Mouse (Mus musculus): ENCODE measurements around the gene Shisa4. TPM values are rescaled to one million over a fixed set of nuclear protein-coding genes. Genes with fewer than 3 reads are reported as not detected.
A peak's percentile ranks its signal among the peaks of the same experiment; 100 is the strongest.

The Shisa4 gene
- polyA plus RNA-seq, 1 experiment from 2014 or later: 25.0 TPM

DNA sequence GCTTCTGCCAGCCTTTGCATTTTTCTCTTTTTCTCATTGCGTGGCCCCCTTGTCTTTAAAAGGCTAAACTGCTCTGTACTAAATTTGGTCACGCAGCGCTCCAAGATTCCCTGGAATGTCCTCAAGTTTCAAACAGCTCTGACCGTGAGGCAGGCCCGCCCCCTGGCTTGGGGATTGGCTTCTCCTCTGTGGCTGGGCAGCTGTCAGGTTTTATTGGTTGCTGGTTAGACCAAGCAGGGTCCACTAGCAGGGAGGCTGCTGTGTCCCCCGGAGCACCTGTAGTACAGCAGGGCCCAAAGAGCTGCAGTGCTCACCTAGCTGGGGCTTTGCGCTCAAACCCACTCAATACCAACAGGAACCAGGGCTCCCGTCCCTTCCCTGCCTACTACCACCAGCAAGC, 50.5 kb downstream of the Shisa4 start, which contains the start of gene Lmod1:
Lmod1 (plus strand) TSS at position 237 of the 400 bp plus-strand sequence.
- peak within 1 kb of the TSS; percentile 49 for H3K4me2 ChIP-seq (replicated peaks; ENCODE audit: low read depth)

DNA sequence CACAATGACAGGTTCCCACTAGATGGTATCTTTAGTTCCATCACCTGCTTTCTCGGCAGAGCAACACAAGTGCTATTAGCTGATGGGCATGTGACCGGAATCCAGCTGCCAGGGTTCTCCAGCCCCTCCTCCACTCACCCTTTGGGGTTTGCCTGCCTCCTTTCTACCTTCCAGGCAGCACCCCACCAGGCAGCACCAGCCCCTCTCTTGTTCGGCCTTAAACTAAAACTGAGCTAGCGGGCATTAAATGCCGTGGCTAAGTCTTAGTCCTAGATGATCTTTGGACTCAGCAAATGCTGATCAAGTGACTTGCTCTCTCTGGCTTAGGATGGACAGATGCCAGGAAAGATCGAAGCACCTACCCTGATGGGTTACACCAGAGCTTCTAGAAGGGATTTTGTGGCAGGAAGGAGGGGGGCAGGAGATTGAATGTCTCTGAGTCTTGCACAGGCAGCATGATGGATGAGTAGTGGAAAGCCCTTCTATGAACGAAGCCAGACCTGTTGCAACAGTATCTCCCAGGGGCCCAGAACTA, 51.6 kb downstream of the Shisa4 start:
- H3K4me1 ChIP-seq (replicated peaks; ENCODE audit: control insufficient read depth, insufficient read depth): no peaks in the 10 kb centered on the region
- peak overlapping the region; percentile 38 for H3K9ac ChIP-seq (ENCODE audit: low read length)
- DNase-seq (ENCODE audit: low spot score) (no peak), ATAC-seq (ENCODE audit: low FRiP score, low TSS enrichment) (no peak; the same call in 1 of the 2 replicates)
- no peak overlapping the region for H3K4me3 ChIP-seq (ENCODE audit: low read depth, low read length)
- 65% methylated on average over 7 of the region's 7 CpGs for WGBS
- TF ChIP-seq EP300 (optimal IDR thresholded peaks at IDR 0.05) (no peak), CTCF (IDR thresholded peaks at IDR 0.05; ENCODE audit: low read depth) (no peak)
- no peaks in the 10 kb centered on the region for H3K27me3 ChIP-seq (ENCODE audit: control insufficient read depth, insufficient read depth, low read length)
- H3K4me2 ChIP-seq (replicated peaks; ENCODE audit: low read depth): no peak overlapping the region
- no peaks in the 10 kb centered on the region for H3K9me3 ChIP-seq (ENCODE audit: control insufficient read depth, low read length)
- peak overlapping the region; percentile 83 for H3K27ac ChIP-seq (replicated peaks)
- H3K36me3 ChIP-seq (ENCODE audit: control insufficient read depth, insufficient read depth, low read length): no peaks in the 10 kb centered on the region

More for the DNA sequence above, 50.5 kb downstream of the Shisa4 start, which contains the start of gene Lmod1:
- H3K27me3 ChIP-seq (ENCODE audit: control insufficient read depth, insufficient read depth, low read length): no peaks in the 10 kb centered on the region
- peak; percentile 32; the same call in 1 of the 2 replicates for TF ChIP-seq CTCF (IDR thresholded peaks at IDR 0.05; ENCODE audit: low read depth)
- no peak for TF ChIP-seq EP300 (optimal IDR thresholded peaks at IDR 0.05)
- 10% methylated on average over 8 of the region's 8 CpGs for WGBS
- DNase-seq (ENCODE audit: low spot score) (peak; percentile 63), ATAC-seq (ENCODE audit: low FRiP score, low TSS enrichment) (peak; percentile 85)
- H3K9ac ChIP-seq (ENCODE audit: low read length): peak within 1 kb of the TSS; percentile 69
- no peaks in the 10 kb centered on the region for H3K36me3 ChIP-seq (ENCODE audit: control insufficient read depth, insufficient read depth, low read length)
- H3K4me3 ChIP-seq (ENCODE audit: low read depth, low read length): peak within 1 kb of the TSS; percentile 45
- no peaks in the 10 kb centered on the region for H3K4me1 ChIP-seq (replicated peaks; ENCODE audit: control insufficient read depth, insufficient read depth)
- no peaks in the 10 kb centered on the region for H3K9me3 ChIP-seq (ENCODE audit: control insufficient read depth, low read length)
- peak within 1 kb of the TSS; percentile 90 for H3K27ac ChIP-seq (replicated peaks)

Other genes starting within 250 kb of the Shisa4 start
- gene Ptpn7, start 242.5 kb downstream of the Shisa4 start, polyA plus RNA-seq (2015; fragmentation: Nextera tagmentation; extraction: Ambion mirVana): 0.32 and 0.46 TPM in 2 replicates
- 42.2 and 43.9 TPM in 2 replicates for gene Arl8a, start 228.4 kb downstream of the Shisa4 start, polyA plus RNA-seq (2015; fragmentation: Nextera tagmentation; extraction: Ambion mirVana)
- gene Gpr37l1, start 207.6 kb downstream of the Shisa4 start, polyA plus RNA-seq (2015; fragmentation: Nextera tagmentation; extraction: Ambion mirVana): 3.1 and 3.4 TPM in 2 replicates
- 152 and 162 TPM in 2 replicates for gene Elf3, start 116.7 kb downstream of the Shisa4 start, polyA plus RNA-seq (2015; fragmentation: Nextera tagmentation; extraction: Ambion mirVana)
- 54.7 and 61.2 TPM in 2 replicates for gene Rnpep, start 91.2 kb downstream of the Shisa4 start, polyA plus RNA-seq (2015; fragmentation: Nextera tagmentation; extraction: Ambion mirVana)
- gene Timm17a, start 61.5 kb downstream of the Shisa4 start, polyA plus RNA-seq (2015; fragmentation: Nextera tagmentation; extraction: Ambion mirVana): 237 and 250 TPM in 2 replicates
- gene Lmod1, start 50.4 kb downstream of the Shisa4 start, polyA plus RNA-seq (2015; fragmentation: Nextera tagmentation; extraction: Ambion mirVana): 19.5 and 22.4 TPM in 2 replicates
- gene Ipo9, start 55.3 kb upstream of the Shisa4 start, polyA plus RNA-seq (2015; fragmentation: Nextera tagmentation; extraction: Ambion mirVana): 23.5 and 24.7 TPM in 2 replicates
- 3.7 and 3.9 TPM in 2 replicates for gene Nav1, start 232.1 kb upstream of the Shisa4 start, polyA plus RNA-seq (2015; fragmentation: Nextera tagmentation; extraction: Ambion mirVana)

Measured in stomach, postnatal 0 days (tissue).